Mouse (Mus musculus) E14TG2a.4 (cell line): ENCODE measurements at regions not wholly inside any gene's neighbourhood (a gene's known extent, or its start where the extent isn't known, plus 50 kb on each side); places are given as distances from the start of the nearest gene placed in this dataset.

ENCODE experiments used
- CTCF ChIP-seq: conservative IDR thresholded peaks from 2 replicates; pipeline ENCODE4 v1.5.1; 2014; ENCODE audit warnings: low read length
- POU5F1 ChIP-seq: IDR thresholded peaks from 2 replicates; pipeline ENCODE4 v1.6.1; 2014; ENCODE audit warnings: low read length, borderline replicate concordance

GRCm38 (mm10) chr9:41212303-41212901, 50.9 kb upstream of the Ubash3b start:
- TF ChIP-seq CTCF (no peak), POU5F1 (no peak)
